In genomic region chr1:34831381-34831780, GRCm38 (mm10) we compare ENCODE assay signal across 24 mouse cellular contexts. TPM values are rescaled to one million over a fixed set of nuclear protein-coding genes. Genes with fewer than 3 reads are reported as not detected.
DNase-seq lines count a peak whose midpoint lies in the region; ATAC-seq and TF ChIP-seq lines count a peak whose summit lies in the region.
"Had no signal": no experiment of that assay in that cellular context is flagged by ENCODE, and none has a peak within 500 bp of the region (broad histone marks: within the 10 kb centered on the region; RNA-seq: fewer than 3 reads in every experiment).

No protein-coding gene starts in this region.

- peak overlapping the region; percentile 73 for H3K27ac ChIP-seq in macrophage
- no peak overlapping the region for H3K27ac ChIP-seq in lung, postnatal 0 days (ENCODE audit: low read length)
- H3K27ac ChIP-seq: embryonic facial prominence, embryonic 15.5 days; forebrain, embryonic 10.5 days; forebrain, embryonic 15.5 days had no signal

- no peak overlapping the region for H3K9ac ChIP-seq in lung, postnatal 0 days (replicated peaks; ENCODE audit: low read depth)
- H3K9ac ChIP-seq: embryonic facial prominence, embryonic 15.5 days; forebrain, embryonic 15.5 days; heart, embryonic 12.5 days had no signal

- no peaks in the 10 kb centered on the region for H3K9me3 ChIP-seq in megakaryocyte, embryonic 14.5 days
- no peaks in the 10 kb centered on the region for H3K9me3 ChIP-seq in lung, postnatal 0 days (ENCODE audit: low read length)
- H3K9me3 ChIP-seq: embryonic facial prominence, embryonic 15.5 days; forebrain, embryonic 10.5 days; forebrain, embryonic 15.5 days; heart, embryonic 12.5 days had no signal

- peak overlapping the region; percentile 72 for H3K4me3 ChIP-seq in megakaryocyte, embryonic 14.5 days (replicated peaks)
- no peak overlapping the region for H3K4me3 ChIP-seq in macrophage (ENCODE audit: inconsistent target)
- no peak overlapping the region for H3K4me3 ChIP-seq in lung, postnatal 0 days (ENCODE audit: low read depth, low read length)
- H3K4me3 ChIP-seq in lung, adult 2 months (replicated peaks; ENCODE audit: extremely low read depth, low read depth, low read length) = no peak overlapping the region
- H3K4me3 ChIP-seq: embryonic facial prominence, embryonic 15.5 days; erythroblast, embryonic 14.5 days; forebrain, embryonic 10.5 days; forebrain, embryonic 15.5 days; heart, embryonic 12.5 days had no signal

- no peak for ATAC-seq in megakaryocyte, adult 5-6 weeks (ENCODE audit: poor library complexity, severe bottlenecking)
- peak; percentile 87 for ATAC-seq in activated CD4-positive, CD25-positive, alpha-beta regulatory T cell, adult 4 months
- ATAC-seq in lung, postnatal 0 days = no peak
- ATAC-seq: forebrain, embryonic 15.5 days; hindbrain, embryonic 16.5 days; intestine, embryonic 16.5 days; Patski had no signal

- peaks cover 81% of the 10 kb centered on the region for H3K36me3 ChIP-seq in megakaryocyte, embryonic 14.5 days (replicated peaks; ENCODE audit: low read length)
- H3K36me3 ChIP-seq in macrophage (ENCODE audit: inconsistent target) = peaks cover 12% of the 10 kb centered on the region; the same call in 1 of the 2 replicates
- H3K36me3 ChIP-seq in lung, postnatal 0 days (ENCODE audit: insufficient read depth, low read length) = 0 out of 2 replicates have a peak, but pooled peaks cover 4% of the 10 kb centered on the region

- no peak for TF ChIP-seq POLR2A in lung, adult 2 months (IDR thresholded peaks at IDR 0.05; ENCODE audit: borderline replicate concordance, extremely low read depth, low read depth, low read length)

- no peak for TF ChIP-seq EP300 in lung, postnatal 0 days (IDR thresholded peaks at IDR 0.05)

- peaks cover 95% of the 10 kb centered on the region for H3K4me1 ChIP-seq in megakaryocyte, embryonic 14.5 days
- H3K4me1 ChIP-seq in lung, postnatal 0 days (ENCODE audit: insufficient read depth, low read depth, low read length) = peaks cover 2% of the 10 kb centered on the region; the same call in 1 of the 2 replicates
- peaks cover 29% of the 10 kb centered on the region for H3K4me1 ChIP-seq in lung, adult 2 months (ENCODE audit: control insufficient read depth, insufficient read depth, low read length)
- H3K4me1 ChIP-seq: forebrain, embryonic 10.5 days had no signal

- no peaks in the 10 kb centered on the region for H3K27me3 ChIP-seq in megakaryocyte, embryonic 14.5 days (replicated peaks)
- no peaks in the 10 kb centered on the region for H3K27me3 ChIP-seq in lung, postnatal 0 days (replicated peaks; ENCODE audit: insufficient read depth, low read length)
- H3K27me3 ChIP-seq: CH12.LX; embryonic facial prominence, embryonic 15.5 days; forebrain, embryonic 15.5 days; heart, embryonic 12.5 days; Patski had no signal

- 67% methylated on average over 1 of the region's 1 CpGs for WGBS in macrophage (ENCODE audit: missing documents)
- WGBS in lung, postnatal 0 days = 10% methylated on average over 1 of the region's 1 CpGs
- 7% methylated on average over 1 of the region's 1 CpGs for WGBS in lung, adult 2 months

- H3K4me2 ChIP-seq in lung, postnatal 0 days (replicated peaks; ENCODE audit: low read depth, low read length) = no peak overlapping the region
- H3K4me2 ChIP-seq: embryonic facial prominence, embryonic 15.5 days; forebrain, embryonic 15.5 days; heart, embryonic 12.5 days had no signal

- no peak for TF ChIP-seq CTCF in lung, postnatal 0 days (IDR thresholded peaks at IDR 0.05)
- no peak for TF ChIP-seq CTCF in lung, adult 2 months (IDR thresholded peaks at IDR 0.05; ENCODE audit: insufficient read depth, low read length)

- peaks cover 96% of the 10 kb centered on the region for H3K79me2 ChIP-seq in macrophage (ENCODE audit: inconsistent target)

- peak; percentile 68 for DNase-seq in CD4-positive, CD25-positive, alpha-beta regulatory T cell, adult 2 months (ENCODE audit: low read depth, low spot score)
- DNase-seq in lung, postnatal 0 days (ENCODE audit: low spot score) = no peak
- DNase-seq in lung, adult 2 months = no peak
- DNase-seq: adrenal gland, adult 8-10 months; adrenal gland, postnatal 36 days; cerebellum, adult 11 months; cerebellum, adult 8-10 months; cerebellum, postnatal 14 days; embryo, embryonic 11 days; gastrocnemius, postnatal 14 days; heart, postnatal 36 days had no signal

RNA-seq across cellular contexts. Expression of gene Fam168b, which starts 11.5 kb away (rescaled TPM):
- 43.9 and 103 TPM in 2 replicates for polyA plus RNA-seq in megakaryocyte, embryonic 14.5 days (2012; ENCODE audit: insufficient read depth, low replicate concordance)
- total RNA-seq in megakaryocyte, adult 5-6 weeks (2015) = 30.3 and 42.9 TPM in 2 replicates
- 62.0 and 62.8 TPM in 2 replicates for total RNA-seq in megakaryocyte, adult 5-6 weeks (2017)
- polyA plus RNA-seq in activated CD4-positive, CD25-positive, alpha-beta regulatory T cell, adult 4 months (2017; shearing (Covaris generic)) = 10 to 100 TPM; 18.6 to 20.8 TPM
- total RNA-seq in macrophage (2018; cell fraction: chromatin; rRNA removed) = 100 to 1,000 TPM in 3 of 26 experiments, 10 to 100 TPM in 23; 32.3 to 116 (median 75.6) TPM
- total RNA-seq in macrophage (2018; cell fraction: cytosol; rRNA removed) = 100 to 1,000 TPM in 12 of 26 experiments, 10 to 100 TPM in 14; 60.4 to 134 (median 84.7) TPM
- total RNA-seq in macrophage (2018; cell fraction: nucleus; rRNA removed) = 100 to 1,000 TPM in 2 of 26 experiments, 10 to 100 TPM in 24; 51.3 to 115 (median 78.1) TPM
- 86.8 to 105 TPM (median 101 TPM) in 3 replicates for polyA plus RNA-seq in macrophage (2018)
- 29.3 and 31.8 TPM in 2 replicates for polyA plus RNA-seq in lung, postnatal 0 days (2015; fragmentation: Nextera tagmentation; extraction: Ambion mirVana)
- 361 and 389 TPM in 2 replicates for polyA plus RNA-seq in lung, adult 2 months (2012; rRNA removed)

RNA-seq across cellular contexts. Expression of gene Plekhb2, which starts 18.4 kb away (rescaled TPM):
- polyA plus RNA-seq in megakaryocyte, embryonic 14.5 days (2012; ENCODE audit: insufficient read depth, low replicate concordance) = 1.9 and 2.3 TPM in 2 replicates
- 48.6 and 58.3 TPM in 2 replicates for total RNA-seq in megakaryocyte, adult 5-6 weeks (2015)
- total RNA-seq in megakaryocyte, adult 5-6 weeks (2017) = 28.4 and 29.5 TPM in 2 replicates
- 100 to 1,000 TPM; 120 to 128 TPM for polyA plus RNA-seq in activated CD4-positive, CD25-positive, alpha-beta regulatory T cell, adult 4 months (2017; shearing (Covaris generic))
- 10 to 100 TPM; 30.8 to 82.0 (median 54.7) TPM for total RNA-seq in macrophage (2018; cell fraction: chromatin; rRNA removed)
- total RNA-seq in macrophage (2018; cell fraction: cytosol; rRNA removed) = 100 to 1,000 TPM in 18 of 26 experiments, 10 to 100 TPM in 8; 89.8 to 155 (median 119) TPM
- 100 to 1,000 TPM in 5 of 26 experiments, 10 to 100 TPM in 21; 63.3 to 114 (median 81.8) TPM for total RNA-seq in macrophage (2018; cell fraction: nucleus; rRNA removed)
- polyA plus RNA-seq in macrophage (2018) = 93.5 to 132 TPM (median 125 TPM) in 3 replicates
- 71.1 and 79.8 TPM in 2 replicates for polyA plus RNA-seq in lung, postnatal 0 days (2015; fragmentation: Nextera tagmentation; extraction: Ambion mirVana)
- polyA plus RNA-seq in lung, adult 2 months (2012; rRNA removed) = 59.4 and 77.5 TPM in 2 replicates

Comparison
In these comparisons a context has a peak if more than half of its experiments do, and no peak if none do; other contexts are left out.
1. RNA of gene Plekhb2, which starts 18.4 kb away (polyA plus RNA-seq): 120 to 128 TPM in activated CD4-positive, CD25-positive, alpha-beta regulatory T cell, adult 4 months, 93.5 to 132 TPM in macrophage, 59.4 to 77.5 TPM in lung, adult 2 months and 71.1 to 79.8 TPM in lung, postnatal 0 days; 1.9 to 2.3 TPM in megakaryocyte, embryonic 14.5 days; every median in the first group is over 10 times any median in the second.